19 mouse cellular contexts compared by ENCODE assay signal in the genomic region with DNA sequence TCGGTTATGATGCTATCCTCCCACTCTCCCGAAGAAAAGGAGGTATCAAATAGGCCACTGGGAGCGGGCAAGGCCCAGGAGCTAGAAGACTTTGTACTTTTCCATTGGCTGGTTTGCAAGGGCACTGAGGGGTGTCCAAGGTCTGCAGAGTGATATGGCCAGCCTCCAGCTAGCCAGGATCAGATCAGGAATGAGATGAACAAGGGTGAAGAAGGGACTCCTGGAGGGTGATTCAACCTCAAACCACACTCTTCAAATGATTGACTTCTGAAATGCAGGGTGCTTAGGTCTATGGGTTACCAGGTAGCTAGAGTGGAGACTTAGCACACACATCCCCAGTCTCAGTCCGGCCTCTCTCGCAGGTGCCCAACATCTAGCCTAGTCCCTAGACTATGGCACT. TPM values are rescaled to one million over a fixed set of nuclear protein-coding genes. Genes with fewer than 3 reads are reported as not detected.
DNase-seq lines count a peak whose midpoint lies in the region; ATAC-seq and TF ChIP-seq lines count a peak whose summit lies in the region.
"Had no signal": no experiment of that assay in that cellular context is flagged by ENCODE, and none has a peak within 500 bp of the region (broad histone marks: within the 10 kb centered on the region; RNA-seq: fewer than 3 reads in every experiment).

No protein-coding gene starts in this region.

- TF ChIP-seq EP300 in heart, adult 2 months (IDR thresholded peaks at IDR 0.05; ENCODE audit: insufficient read depth, low read depth, low read length): no peak

- H3K27me3 ChIP-seq in liver, adult 2 months (ENCODE audit: control insufficient read depth, insufficient read depth, low read length): 0 out of 2 replicates have a peak, but pooled peaks cover 3% of the 10 kb centered on the region
- H3K27me3 ChIP-seq in liver, embryonic 12.5 days (replicated peaks): no peaks in the 10 kb centered on the region
- no peaks in the 10 kb centered on the region for H3K27me3 ChIP-seq in intestine, embryonic 15.5 days (replicated peaks)
- H3K27me3 ChIP-seq in kidney, embryonic 16.5 days (ENCODE audit: insufficient read depth, low read length): no peaks in the 10 kb centered on the region
- H3K27me3 ChIP-seq in stomach, embryonic 16.5 days (ENCODE audit: control insufficient read depth, insufficient read depth, low read length): no peaks in the 10 kb centered on the region
- no peaks in the 10 kb centered on the region for H3K27me3 ChIP-seq in heart, adult 2 months (ENCODE audit: control insufficient read depth, insufficient read depth, low read length)

- no peaks in the 10 kb centered on the region for H3K36me3 ChIP-seq in liver, adult 2 months (ENCODE audit: control insufficient read depth, insufficient read depth, low read length)
- no peaks in the 10 kb centered on the region for H3K36me3 ChIP-seq in liver, embryonic 12.5 days
- no peaks in the 10 kb centered on the region for H3K36me3 ChIP-seq in intestine, embryonic 15.5 days
- no peaks in the 10 kb centered on the region for H3K36me3 ChIP-seq in kidney, embryonic 16.5 days (ENCODE audit: insufficient read depth, low read length)
- H3K36me3 ChIP-seq in stomach, embryonic 16.5 days (ENCODE audit: control insufficient read depth, insufficient read depth, low read length): no peaks in the 10 kb centered on the region
- no peaks in the 10 kb centered on the region for H3K36me3 ChIP-seq in heart, adult 2 months (ENCODE audit: control insufficient read depth, insufficient read depth, low read length)

- no peak for TF ChIP-seq POLR2A in liver, adult 2 months (IDR thresholded peaks at IDR 0.05; ENCODE audit: extremely low read depth, insufficient read depth, low read length)
- TF ChIP-seq POLR2A in heart, adult 2 months (IDR thresholded peaks at IDR 0.05; ENCODE audit: insufficient read depth, low read depth, low read length): no peak

- no peak overlapping the region for H3K27ac ChIP-seq in liver, adult 2 months (replicated peaks; ENCODE audit: insufficient read depth, low read depth, low read length)
- H3K27ac ChIP-seq in liver, embryonic 12.5 days: no peak overlapping the region
- H3K27ac ChIP-seq in intestine, embryonic 15.5 days: no peak overlapping the region
- peak overlapping the region; percentile 72 for H3K27ac ChIP-seq in kidney, embryonic 16.5 days (ENCODE audit: low read length)
- H3K27ac ChIP-seq in stomach, embryonic 16.5 days (ENCODE audit: low read length): peak overlapping the region; percentile 75
- H3K27ac ChIP-seq in heart, adult 2 months: no peak overlapping the region
- H3K27ac ChIP-seq: hindbrain, postnatal 0 days had no signal

- H3K79me2 ChIP-seq in liver, adult 2 months (ENCODE audit: control insufficient read depth, insufficient read depth, low read length): no peaks in the 10 kb centered on the region
- no peaks in the 10 kb centered on the region for H3K79me2 ChIP-seq in heart, adult 2 months (replicated peaks; ENCODE audit: control insufficient read depth, insufficient read depth, low read length)

- no peak for ATAC-seq in liver, embryonic 12.5 days
- ATAC-seq in intestine, embryonic 15.5 days: peak; percentile 34; the same call in 1 of the 2 replicates
- ATAC-seq in kidney, embryonic 16.5 days (ENCODE audit: low FRiP score, low TSS enrichment): peak; percentile 56; the same call in 1 of the 2 replicates
- ATAC-seq in stomach, embryonic 16.5 days (ENCODE audit: insufficient read depth, low FRiP score): no peak
- ATAC-seq: hindbrain, postnatal 0 days had no signal

- TF ChIP-seq CTCF in liver, adult 2 months (IDR thresholded peaks at IDR 0.05; ENCODE audit: low read depth, low read length): no peak
- no peak for TF ChIP-seq CTCF in heart, adult 2 months (IDR thresholded peaks at IDR 0.05)

- H3K9ac ChIP-seq in liver, adult 2 months (ENCODE audit: low read depth, low read length): no peak overlapping the region
- H3K9ac ChIP-seq in liver, embryonic 12.5 days: no peak overlapping the region
- no peak overlapping the region for H3K9ac ChIP-seq in intestine, embryonic 15.5 days
- H3K9ac ChIP-seq in kidney, embryonic 16.5 days (replicated peaks; ENCODE audit: low read length): no peak overlapping the region
- peak overlapping the region; percentile 32; the same call in 1 of the 2 replicates for H3K9ac ChIP-seq in stomach, embryonic 16.5 days (ENCODE audit: low read length)
- no peak overlapping the region for H3K9ac ChIP-seq in heart, adult 2 months (ENCODE audit: low read depth, low read length)

- H3K4me3 ChIP-seq in liver, adult 2 months (ENCODE audit: insufficient read depth, low read depth, low read length): no peak overlapping the region
- H3K4me3 ChIP-seq in liver, embryonic 12.5 days: no peak overlapping the region
- H3K4me3 ChIP-seq in intestine, embryonic 15.5 days (replicated peaks): no peak overlapping the region
- no peak overlapping the region for H3K4me3 ChIP-seq in kidney, embryonic 16.5 days (ENCODE audit: low read length)
- H3K4me3 ChIP-seq in stomach, embryonic 16.5 days (replicated peaks; ENCODE audit: low read length): no peak overlapping the region
- H3K4me3 ChIP-seq in heart, adult 2 months: no peak overlapping the region
- H3K4me3 ChIP-seq: erythroblast, embryonic 14.5 days; myocyte had no signal

- intact Hi-C loops in heart, postnatal 14 days (cut with DNase I): no loop called here
- intact Hi-C loops in heart, adult 2 months (cut with DNase I): no loop called here

- 56% methylated on average over 5 of the region's 5 CpGs for WGBS in liver, adult 2 months
- 71% methylated on average over 5 of the region's 5 CpGs for WGBS in liver, embryonic 12.5 days (ENCODE audit: insufficient replicate concordance)
- WGBS in intestine, embryonic 15.5 days: 67% methylated on average over 5 of the region's 5 CpGs
- WGBS in kidney, embryonic 16.5 days: 63% methylated on average over 5 of the region's 5 CpGs
- 68% methylated on average over 5 of the region's 5 CpGs for WGBS in stomach, embryonic 16.5 days
- WGBS in heart, adult 2 months: 79% methylated on average over 5 of the region's 5 CpGs

- H3K4me1 ChIP-seq in liver, adult 2 months (ENCODE audit: control insufficient read depth, insufficient read depth, low read length): 0 out of 2 replicates have a peak, but pooled peaks cover 1% of the 10 kb centered on the region
- H3K4me1 ChIP-seq in liver, embryonic 12.5 days: peaks cover 17% of the 10 kb centered on the region
- peaks cover 25% of the 10 kb centered on the region for H3K4me1 ChIP-seq in intestine, embryonic 15.5 days (replicated peaks)
- H3K4me1 ChIP-seq in kidney, embryonic 16.5 days (ENCODE audit: insufficient read depth, low read length): peaks cover 23% of the 10 kb centered on the region
- peaks cover 30% of the 10 kb centered on the region for H3K4me1 ChIP-seq in stomach, embryonic 16.5 days (ENCODE audit: control insufficient read depth, insufficient read depth, low read length)
- H3K4me1 ChIP-seq in heart, adult 2 months (ENCODE audit: control insufficient read depth, insufficient read depth, low read length): no peaks in the 10 kb centered on the region

- H3K4me2 ChIP-seq in liver, embryonic 12.5 days: no peak overlapping the region
- H3K4me2 ChIP-seq in intestine, embryonic 15.5 days (replicated peaks): no peak overlapping the region
- H3K4me2 ChIP-seq in kidney, embryonic 16.5 days (replicated peaks; ENCODE audit: low read depth, low read length): no peak overlapping the region
- no peak overlapping the region for H3K4me2 ChIP-seq in stomach, embryonic 16.5 days (ENCODE audit: low read depth, low read length)
- H3K4me2 ChIP-seq: liver, embryonic 11.5 days had no signal

- DNase-seq in liver, adult 2 months (ENCODE audit: extremely low read depth, low read depth, low spot score): peak; percentile 79
- no peak for DNase-seq in lung, postnatal 25 days (ENCODE audit: low spot score)
- no peak for DNase-seq in heart, postnatal 14 days
- no peak for DNase-seq in heart, adult 2 months
- DNase-seq: B cell, adult 2 months; cerebellum, adult 11-12 months; gastrocnemius, postnatal 36 days; right cerebral cortex, postnatal 25 days had no signal

- H3K9me3 ChIP-seq in liver, embryonic 12.5 days (replicated peaks): no peaks in the 10 kb centered on the region
- no peaks in the 10 kb centered on the region for H3K9me3 ChIP-seq in intestine, embryonic 15.5 days
- no peaks in the 10 kb centered on the region for H3K9me3 ChIP-seq in kidney, embryonic 16.5 days (ENCODE audit: low read length)
- H3K9me3 ChIP-seq in stomach, embryonic 16.5 days (replicated peaks; ENCODE audit: control insufficient read depth, low read length): no peaks in the 10 kb centered on the region

RNA-seq across cellular contexts. Expression of a gene that starts 9.3 kb away (rescaled TPM):
- total RNA-seq in liver, adult 2 months (2014; rRNA removed): 0.74 and 0.94 TPM in 2 replicates
- 0.40 and 0.49 TPM in 2 replicates for polyA plus RNA-seq in liver, adult 2 months (2012; rRNA removed)
- polyA plus RNA-seq in liver, embryonic 12.5 days (2016; fragmentation: Nextera tagmentation; extraction: Ambion mirVana): 0.16 and 0.23 TPM in 2 replicates
- polyA plus RNA-seq in intestine, embryonic 15.5 days (2015; fragmentation: Nextera tagmentation; extraction: Ambion mirVana): 19.2 and 23.1 TPM in 2 replicates
- polyA plus RNA-seq in kidney, embryonic 16.5 days (2015; fragmentation: Nextera tagmentation; extraction: Ambion mirVana): 25.7 and 29.0 TPM in 2 replicates
- polyA plus RNA-seq in stomach, embryonic 16.5 days (2015; fragmentation: Nextera tagmentation; extraction: Ambion mirVana): 39.1 and 52.8 TPM in 2 replicates
- total RNA-seq in heart, postnatal 14 days (2021): under 1 TPM; 0.20 to 0.41 TPM
- total RNA-seq in heart, adult 2 months (2021): not detected
- polyA plus RNA-seq in heart, adult 2 months (2012; rRNA removed): 2.0 TPM in 1 of 2 replicates, not detected in the other
- total RNA-seq: heart, postnatal 25 days; hindbrain, postnatal 0 days; layer of hippocampus, postnatal 10 days; megakaryocyte-erythroid progenitor cell, adult 5-6 weeks had no signal
- polyA plus RNA-seq: myocyte had no signal

Comparison
In these comparisons a context has a peak if more than half of its experiments do, and no peak if none do; other contexts are left out.
1. H3K27ac ChIP-seq: peak in kidney, embryonic 16.5 days (single experiment) and stomach, embryonic 16.5 days (single experiment); none in liver, adult 2 months (single experiment), liver, embryonic 12.5 days (single experiment), intestine, embryonic 15.5 days (single experiment) and heart, adult 2 months (single experiment).
2. ATAC-seq: peak in intestine, embryonic 15.5 days (single experiment) and kidney, embryonic 16.5 days (single experiment); none in liver, embryonic 12.5 days (single experiment) and stomach, embryonic 16.5 days (single experiment).